Mouse (Mus musculus) E14TG2a.4 (cell line): ENCODE results near the gene Xylt1.

Source experiments
- CTCF ChIP-seq: conservative IDR thresholded peaks from 2 replicates; pipeline ENCODE4 v1.5.1; 2014; ENCODE audit warnings: low read length
- NANOG ChIP-seq: IDR thresholded peaks from 2 replicates; pipeline ENCODE4 v1.6.1; 2014; ENCODE audit warnings: borderline replicate concordance, low read length, mixed read lengths
- POU5F1 ChIP-seq: IDR thresholded peaks from 2 replicates; pipeline ENCODE4 v1.6.1; 2014; ENCODE audit warnings: low read length, borderline replicate concordance

DNA sequence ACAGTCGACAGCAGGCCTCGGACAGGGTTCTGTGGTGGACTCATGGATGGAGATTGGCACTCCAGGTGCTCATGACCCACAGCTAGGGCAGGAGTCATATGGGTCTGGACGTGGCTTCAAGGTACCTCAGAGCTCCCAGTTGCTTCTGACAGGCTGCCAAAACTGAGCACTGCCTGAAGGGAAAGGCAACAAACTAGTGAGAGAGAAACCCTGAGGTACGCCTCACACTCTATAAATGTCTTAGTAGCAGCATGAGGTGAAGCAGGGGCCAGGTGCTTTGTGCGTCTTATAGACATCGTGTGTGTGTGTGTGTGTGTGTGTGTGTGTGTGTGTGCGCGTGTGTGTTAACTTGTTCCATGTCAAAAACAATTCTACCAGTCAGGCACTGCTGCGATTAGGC is 122.9 kb downstream of the Xylt1 start:
- TF ChIP-seq CTCF (no peak), POU5F1 (no peak), NANOG (no peak)
